Mouse (Mus musculus): Measurements from ENCODE around the gene Col15a1. TPM values are rescaled to one million over a fixed set of nuclear protein-coding genes. Genes with fewer than 3 reads are reported as not detected.
A peak's percentile ranks its signal among the peaks of the same experiment; 100 is the strongest.

Gene Col15a1
- polyA plus RNA-seq, 1 experiment from 2014 or later: 21.8 TPM

GRCm38 (mm10) chr4:47330378-47331052, 122.6 kb downstream of the Col15a1 start:
- no peak overlapping the region for H3K27ac ChIP-seq (ENCODE audit: low read depth, low read length)
- no peak overlapping the region for H3K4me3 ChIP-seq (ENCODE audit: low read length)
- H3K27me3 ChIP-seq (ENCODE audit: control insufficient read depth, insufficient read depth, low read length): no peaks in the 10 kb centered on the region
- H3K9me3 ChIP-seq (ENCODE audit: control insufficient read depth, low read length): no peaks in the 10 kb centered on the region
- no peak overlapping the region for H3K9ac ChIP-seq (ENCODE audit: low read depth, low read length)
- no peak for ATAC-seq (ENCODE audit: low FRiP score, low TSS enrichment)
- no peaks in the 10 kb centered on the region for H3K4me1 ChIP-seq (ENCODE audit: control insufficient read depth, insufficient read depth, low read length)
- no peak overlapping the region for H3K4me2 ChIP-seq (replicated peaks; ENCODE audit: low read depth, low read length)
- WGBS: 88% methylated on average over 13 of the region's 13 CpGs
- no peaks in the 10 kb centered on the region for H3K36me3 ChIP-seq (ENCODE audit: control insufficient read depth, insufficient read depth, low read length)

DNA sequence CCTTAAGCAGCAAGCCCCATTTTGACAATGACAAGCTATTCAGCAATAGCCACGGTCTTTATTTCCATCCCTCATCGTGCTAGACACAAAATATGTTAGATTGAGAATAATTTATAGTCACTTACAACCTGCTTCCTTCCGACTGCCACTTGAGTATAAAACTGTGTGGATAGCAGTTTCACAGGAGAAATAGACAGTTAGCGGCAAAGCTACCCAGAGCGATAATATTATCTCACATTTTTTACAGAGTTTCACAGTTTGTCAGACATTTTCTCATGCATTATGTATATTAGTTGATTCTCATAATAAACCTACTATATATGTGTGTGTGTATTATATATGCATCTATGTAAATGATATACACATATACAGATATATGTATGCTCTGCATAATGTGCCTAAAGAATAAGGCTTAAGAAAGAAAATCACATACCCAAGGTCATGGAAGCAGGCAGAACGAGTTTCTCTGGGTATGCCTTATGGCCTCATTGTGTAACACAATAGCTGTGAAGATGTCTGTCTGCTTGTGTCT, 124.9 kb downstream of the Col15a1 start:
- Histone ChIP-seq H3K4me3 (ENCODE audit: low read length) (no peak overlapping the region), H3K27me3 (ENCODE audit: control insufficient read depth, insufficient read depth, low read length) (no peaks in the 10 kb centered on the region), H3K9ac (ENCODE audit: low read depth, low read length) (no peak overlapping the region), H3K4me2 (replicated peaks; ENCODE audit: low read depth, low read length) (no peak overlapping the region), H3K36me3 (ENCODE audit: control insufficient read depth, insufficient read depth, low read length) (no peaks in the 10 kb centered on the region), H3K9me3 (ENCODE audit: control insufficient read depth, low read length) (no peaks in the 10 kb centered on the region), H3K4me1 (ENCODE audit: control insufficient read depth, insufficient read depth, low read length) (no peaks in the 10 kb centered on the region), H3K27ac (ENCODE audit: low read depth, low read length) (no peak overlapping the region)
- WGBS: 76% methylated on average over 6 of the region's 6 CpGs
- ATAC-seq (ENCODE audit: low FRiP score, low TSS enrichment): no peak

GRCm38 (mm10) chr4:47333541-47333940, 125.6 kb downstream of the Col15a1 start:
- no peak overlapping the region for H3K4me3 ChIP-seq (ENCODE audit: low read length)
- no peak overlapping the region for H3K4me2 ChIP-seq (replicated peaks; ENCODE audit: low read depth, low read length)
- H3K27ac ChIP-seq (ENCODE audit: low read depth, low read length): no peak overlapping the region
- H3K4me1 ChIP-seq (ENCODE audit: control insufficient read depth, insufficient read depth, low read length): no peaks in the 10 kb centered on the region
- no peaks in the 10 kb centered on the region for H3K9me3 ChIP-seq (ENCODE audit: control insufficient read depth, low read length)
- no peak for ATAC-seq (ENCODE audit: low FRiP score, low TSS enrichment)
- 95% methylated on average over 3 of the region's 3 CpGs for WGBS
- no peak overlapping the region for H3K9ac ChIP-seq (ENCODE audit: low read depth, low read length)
- H3K36me3 ChIP-seq (ENCODE audit: control insufficient read depth, insufficient read depth, low read length): no peaks in the 10 kb centered on the region
- H3K27me3 ChIP-seq (ENCODE audit: control insufficient read depth, insufficient read depth, low read length): no peaks in the 10 kb centered on the region

GRCm38 (mm10) chr4:47336941-47337600, 129.1 kb downstream of the Col15a1 start:
- 60% methylated on average over 3 of the region's 3 CpGs for WGBS
- no peak overlapping the region for H3K27ac ChIP-seq (ENCODE audit: low read depth, low read length)
- no peaks in the 10 kb centered on the region for H3K4me1 ChIP-seq (ENCODE audit: control insufficient read depth, insufficient read depth, low read length)
- no peaks in the 10 kb centered on the region for H3K36me3 ChIP-seq (ENCODE audit: control insufficient read depth, insufficient read depth, low read length)
- no peaks in the 10 kb centered on the region for H3K9me3 ChIP-seq (ENCODE audit: control insufficient read depth, low read length)
- ATAC-seq (ENCODE audit: low FRiP score, low TSS enrichment): no peak
- H3K4me2 ChIP-seq (replicated peaks; ENCODE audit: low read depth, low read length): no peak overlapping the region
- no peak overlapping the region for H3K4me3 ChIP-seq (ENCODE audit: low read length)
- no peak overlapping the region for H3K9ac ChIP-seq (ENCODE audit: low read depth, low read length)
- H3K27me3 ChIP-seq (ENCODE audit: control insufficient read depth, insufficient read depth, low read length): no peaks in the 10 kb centered on the region

DNA sequence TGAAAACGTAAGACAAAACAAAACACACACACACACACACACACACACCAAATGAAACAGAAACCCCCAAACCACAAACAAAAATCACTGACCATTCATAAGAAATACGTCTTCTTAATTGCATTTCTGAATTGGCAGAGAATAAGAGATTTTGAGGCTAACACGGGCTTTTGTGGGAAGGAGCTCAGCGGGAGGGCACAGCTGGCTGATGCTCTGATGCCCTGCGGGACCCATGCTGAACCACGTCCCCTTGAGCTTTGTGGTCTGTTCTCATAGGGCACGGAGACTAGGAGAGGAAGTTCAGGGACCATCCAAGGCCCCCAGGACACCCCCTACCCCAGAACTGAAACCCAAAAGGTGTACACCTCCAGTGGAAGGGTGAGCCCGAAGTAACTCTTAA, 134.7 kb downstream of the Col15a1 start:
- Histone ChIP-seq H3K4me1 (ENCODE audit: control insufficient read depth, insufficient read depth, low read length) (no peaks in the 10 kb centered on the region), H3K4me3 (ENCODE audit: low read length) (no peak overlapping the region), H3K27ac (ENCODE audit: low read depth, low read length) (no peak overlapping the region), H3K36me3 (ENCODE audit: control insufficient read depth, insufficient read depth, low read length) (no peaks in the 10 kb centered on the region), H3K27me3 (ENCODE audit: control insufficient read depth, insufficient read depth, low read length) (no peaks in the 10 kb centered on the region), H3K9me3 (ENCODE audit: control insufficient read depth, low read length) (no peaks in the 10 kb centered on the region), H3K9ac (ENCODE audit: low read depth, low read length) (no peak overlapping the region), H3K4me2 (replicated peaks; ENCODE audit: low read depth, low read length) (no peak overlapping the region)
- no peak for ATAC-seq (ENCODE audit: low FRiP score, low TSS enrichment)
- 38% methylated on average over 8 of the region's 8 CpGs for WGBS

DNA sequence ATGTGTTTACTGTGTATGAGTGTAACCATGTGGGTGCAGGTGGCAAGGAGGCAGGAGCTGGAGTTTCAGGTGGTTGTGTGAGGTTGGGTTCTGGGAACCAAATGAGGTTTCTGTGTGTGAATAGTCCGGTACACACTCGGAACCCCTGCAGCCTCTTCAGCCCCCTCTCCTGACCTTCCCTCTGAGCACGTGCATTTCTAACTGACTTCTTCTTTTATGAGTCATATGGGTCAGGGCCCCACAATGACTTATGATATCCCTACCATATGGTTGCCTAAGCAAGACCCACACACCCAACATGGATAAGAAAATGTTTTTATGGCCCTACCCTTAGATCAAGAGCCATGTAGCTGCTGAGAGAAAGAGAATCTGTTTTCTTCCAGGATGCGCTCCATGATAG, 139.1 kb downstream of the Col15a1 start:
- Histone ChIP-seq H3K4me3 (ENCODE audit: low read length) (no peak overlapping the region), H3K9me3 (ENCODE audit: control insufficient read depth, low read length) (no peaks in the 10 kb centered on the region), H3K36me3 (ENCODE audit: control insufficient read depth, insufficient read depth, low read length) (no peaks in the 10 kb centered on the region), H3K27ac (ENCODE audit: low read depth, low read length) (no peak overlapping the region), H3K9ac (ENCODE audit: low read depth, low read length) (no peak overlapping the region), H3K4me1 (ENCODE audit: control insufficient read depth, insufficient read depth, low read length) (peaks cover 12% of the 10 kb centered on the region; the same call in 1 of the 2 replicates), H3K27me3 (ENCODE audit: control insufficient read depth, insufficient read depth, low read length) (no peaks in the 10 kb centered on the region), H3K4me2 (replicated peaks; ENCODE audit: low read depth, low read length) (no peak overlapping the region)
- no peak for ATAC-seq (ENCODE audit: low FRiP score, low TSS enrichment)
- 83% methylated on average over 4 of the region's 4 CpGs for WGBS

GRCm38 (mm10) chr4:47349759-47350158, 141.8 kb downstream of the Col15a1 start:
- Histone ChIP-seq H3K9me3 (ENCODE audit: control insufficient read depth, low read length) (no peaks in the 10 kb centered on the region), H3K27me3 (ENCODE audit: control insufficient read depth, insufficient read depth, low read length) (no peaks in the 10 kb centered on the region), H3K4me2 (replicated peaks; ENCODE audit: low read depth, low read length) (no peak overlapping the region), H3K9ac (ENCODE audit: low read depth, low read length) (no peak overlapping the region), H3K4me3 (ENCODE audit: low read length) (no peak overlapping the region), H3K27ac (ENCODE audit: low read depth, low read length) (no peak overlapping the region; the same call in 1 of the 2 replicates), H3K4me1 (ENCODE audit: control insufficient read depth, insufficient read depth, low read length) (peaks cover 15% of the 10 kb centered on the region), H3K36me3 (ENCODE audit: control insufficient read depth, insufficient read depth, low read length) (no peaks in the 10 kb centered on the region)
- no peak for ATAC-seq (ENCODE audit: low FRiP score, low TSS enrichment)
- 16% methylated on average over 6 of the region's 6 CpGs for WGBS

DNA sequence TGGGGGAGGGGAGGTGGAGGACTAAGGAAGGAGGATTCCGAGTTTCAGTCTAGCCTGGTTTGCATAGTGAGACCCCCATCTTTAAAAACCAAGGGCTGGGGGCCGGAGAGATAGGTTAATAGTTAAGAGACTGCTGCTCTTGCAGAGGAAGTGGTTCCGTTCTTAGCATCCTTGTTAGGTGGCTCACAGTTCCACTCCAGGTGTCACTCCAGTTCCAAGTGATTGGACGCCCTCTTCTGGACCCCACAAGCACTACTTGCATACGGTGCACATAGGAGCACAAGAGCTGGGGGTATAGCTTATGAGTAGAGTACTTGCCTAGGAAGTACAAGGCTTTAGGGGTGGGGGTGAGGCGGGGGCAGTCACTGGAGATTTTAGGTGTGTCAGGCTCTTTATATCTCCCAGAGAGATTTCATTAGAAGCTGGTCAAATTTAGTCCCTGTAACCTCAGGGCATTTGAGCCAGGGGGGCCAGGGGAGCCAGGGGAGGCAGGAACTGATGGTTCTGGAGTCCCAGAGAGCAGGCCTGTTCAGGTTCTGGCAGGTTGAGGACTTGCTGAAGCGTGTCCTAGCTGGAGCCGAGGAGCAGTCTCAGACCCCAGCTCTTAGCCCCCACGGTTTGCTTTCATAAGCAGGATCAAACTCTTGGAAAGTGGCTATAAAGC, 143.6 kb downstream of the Col15a1 start:
- Histone ChIP-seq H3K4me3 (ENCODE audit: low read length) (peak overlapping the region; percentile 75), H3K36me3 (ENCODE audit: control insufficient read depth, insufficient read depth, low read length) (no peaks in the 10 kb centered on the region), H3K9me3 (ENCODE audit: control insufficient read depth, low read length) (no peaks in the 10 kb centered on the region), H3K4me2 (replicated peaks; ENCODE audit: low read depth, low read length) (peak overlapping the region; percentile 70), H3K4me1 (ENCODE audit: control insufficient read depth, insufficient read depth, low read length) (peaks cover 15% of the 10 kb centered on the region), H3K27ac (ENCODE audit: low read depth, low read length) (peak overlapping the region; percentile 59), H3K9ac (ENCODE audit: low read depth, low read length) (peak overlapping the region; percentile 66; the same call in 1 of the 2 replicates), H3K27me3 (ENCODE audit: control insufficient read depth, insufficient read depth, low read length) (no peaks in the 10 kb centered on the region)
- WGBS: 17% methylated on average over 9 of the region's 9 CpGs
- no peak for ATAC-seq (ENCODE audit: low FRiP score, low TSS enrichment)
